Mouse (Mus musculus) limb, embryonic 12.5 days (tissue): ENCODE results near the gene Cluap1. TPM values are rescaled to one million over a fixed set of nuclear protein-coding genes. Genes with fewer than 3 reads are reported as not detected.
A peak's percentile ranks its signal among the peaks of the same experiment; 100 is the strongest.

Experiments
- ATAC-seq: fragments of 200-750 bp; cut with Nextera tagmentation; 2 replicates; pipeline ENCODE4 v1.8.0; 2017; ENCODE audit warnings: low read depth, moderate TSS enrichment; ENCODE audit not compliant: insufficient number of reproducible peaks, insufficient read depth, low FRiP score, low TSS enrichment
- H3K27ac ChIP-seq: fragments of 300-500 bp; sonication (generic); 2 replicates; pipeline ENCODE4 v1.5.1; 2016; ENCODE audit warnings: mild to moderate bottlenecking, moderate library complexity
- H3K27me3 ChIP-seq: fragments of 300-500 bp; sonication (generic); 2 replicates; pipeline ENCODE4 v1.6.1; 2016; ENCODE audit warnings: mild to moderate bottlenecking, moderate library complexity
- H3K36me3 ChIP-seq: fragments of 300-500 bp; sonication (generic); 2 replicates; pipeline ENCODE4 v1.6.1; 2016; ENCODE audit warnings: mild to moderate bottlenecking, moderate library complexity
- H3K4me1 ChIP-seq: fragments of 300-500 bp; sonication (generic); replicated peaks from 2 replicates; pipeline ENCODE4 v1.6.1; 2016
- H3K4me2 ChIP-seq: fragments of 300-500 bp; sonication (generic); 2 replicates; pipeline ENCODE4 v1.6.1; 2016; ENCODE audit warnings: mild to moderate bottlenecking, moderate library complexity
- H3K4me3 ChIP-seq: fragments of 300-500 bp; sonication (generic); replicated peaks from 2 replicates; pipeline ENCODE4 v1.5.1; 2016; ENCODE audit warnings: mild to moderate bottlenecking
- H3K9ac ChIP-seq: fragments of 300-500 bp; sonication (generic); replicated peaks from 2 replicates; pipeline ENCODE4 v1.6.1; 2016; ENCODE audit warnings: mild to moderate bottlenecking, moderate library complexity
- H3K9me3 ChIP-seq: fragments of 300-500 bp; sonication (generic); 2 replicates; pipeline ENCODE4 v1.6.1; 2016; ENCODE audit warnings: mild to moderate bottlenecking, moderate library complexity
- WGBS: fragments of 180-500 bp; shearing (Covaris S2); methylation state at CpG from one replicate; pipeline ENCODE4 v1.1.7; 2016; 5-methylcytosine and 5-hydroxymethylcytosine counted together
- polyA plus RNA-seq: library from polyadenylated mRNA; unstranded; fragments of >200 nt; fragmentation: Nextera tagmentation; extraction: Ambion mirVana; gene quantifications from 2 replicates; pipeline ENCODE4 v1.2.1, GENCODE M21; 2016

Cluap1 gene
- polyA plus RNA-seq, 1 experiment from 2014 or later, result 25.7 TPM

DNA sequence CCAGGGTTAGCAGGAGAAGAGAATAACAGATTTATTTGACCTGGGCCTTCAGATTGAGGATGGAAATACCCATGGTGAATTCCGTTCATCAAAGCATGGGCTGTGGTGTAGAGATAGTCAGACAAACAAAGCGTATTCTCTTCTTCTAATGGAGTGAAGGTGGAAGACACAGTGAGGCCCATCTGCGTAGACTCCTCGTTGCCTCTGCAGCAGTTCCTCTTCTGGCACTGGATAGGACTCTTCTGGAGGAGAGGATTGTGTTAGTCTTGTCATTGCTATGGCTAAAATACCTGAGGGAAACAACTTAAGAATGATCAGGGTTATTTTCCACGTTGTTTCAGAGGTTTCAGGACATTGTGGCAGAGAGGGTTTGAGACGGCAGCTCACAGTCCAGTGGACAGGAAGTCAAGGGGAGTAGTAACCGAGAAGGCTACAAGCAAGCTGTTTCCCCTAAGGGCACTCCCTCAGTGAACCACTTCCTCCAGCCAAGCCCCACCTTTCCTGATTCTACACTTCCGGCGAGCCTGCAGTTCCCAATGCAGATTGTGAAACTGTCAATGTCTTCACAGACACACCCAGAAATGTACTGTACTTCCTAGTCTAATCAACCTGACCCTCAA lies 13.3 kb upstream of the Cluap1 start:
- Histone ChIP-seq H3K4me2 (no peak overlapping the region), H3K9me3 (no peaks in the 10 kb centered on the region), H3K4me1 (no peaks in the 10 kb centered on the region), H3K36me3 (peaks cover 43% of the 10 kb centered on the region), H3K9ac (no peak overlapping the region), H3K4me3 (no peak overlapping the region), H3K27me3 (no peaks in the 10 kb centered on the region), H3K27ac (no peak overlapping the region)
- 78% methylated on average over 9 of the region's 9 CpGs for WGBS
- ATAC-seq, result no peak

DNA sequence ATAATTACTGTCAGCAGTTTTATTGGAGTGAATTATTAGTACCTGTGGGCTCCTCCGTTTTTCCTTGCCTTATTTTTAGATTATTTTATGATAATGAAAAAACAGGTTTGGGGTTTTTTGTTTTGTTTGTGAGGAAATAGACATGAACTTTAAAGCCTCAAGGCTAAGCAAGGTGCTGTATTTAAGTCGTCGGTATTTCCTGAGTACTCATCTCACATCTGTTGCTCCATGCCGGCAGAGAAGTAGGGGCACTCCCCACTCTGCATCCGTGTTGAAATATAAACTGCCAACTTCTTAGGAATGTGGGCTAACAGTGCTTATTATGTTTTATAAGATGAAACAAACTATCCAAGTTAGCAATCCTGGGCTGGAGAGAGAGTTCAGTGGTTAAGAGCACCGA lies 12.6 kb upstream of the Cluap1 start:
- Histone ChIP-seq H3K4me3 (no peak overlapping the region), H3K36me3 (peaks cover 50% of the 10 kb centered on the region), H3K9ac (no peak overlapping the region), H3K4me1 (no peaks in the 10 kb centered on the region), H3K27ac (no peak overlapping the region), H3K9me3 (no peaks in the 10 kb centered on the region), H3K4me2 (no peak overlapping the region), H3K27me3 (no peaks in the 10 kb centered on the region)
- 80% methylated on average over 6 of the region's 6 CpGs for WGBS
- no peak for ATAC-seq

DNA sequence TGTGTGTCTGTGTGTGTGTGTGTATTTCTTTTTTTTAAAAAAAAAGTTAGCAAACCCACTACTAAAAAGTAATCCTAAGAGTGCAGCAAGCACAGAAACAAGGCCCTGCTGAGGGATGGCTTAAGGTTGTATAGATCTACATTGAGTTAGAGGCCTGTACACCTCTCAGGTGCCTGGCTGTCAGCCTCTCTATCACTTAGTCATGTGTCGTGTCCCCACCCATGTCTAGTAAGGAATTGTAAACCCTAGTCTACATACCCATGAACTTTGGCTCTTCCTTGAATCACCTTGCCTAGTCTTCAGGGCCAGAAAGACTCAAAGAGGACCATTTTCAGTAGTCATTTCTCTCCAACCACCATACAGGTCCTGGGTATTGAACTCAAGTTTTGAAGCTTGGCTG lies 12.0 kb upstream of the Cluap1 start:
- Histone ChIP-seq H3K9me3 (no peaks in the 10 kb centered on the region), H3K4me3 (no peak overlapping the region), H3K27me3 (no peaks in the 10 kb centered on the region), H3K4me2 (no peak overlapping the region), H3K27ac (no peak overlapping the region), H3K4me1 (no peaks in the 10 kb centered on the region), H3K36me3 (peaks cover 55% of the 10 kb centered on the region), H3K9ac (no peak overlapping the region)
- no peak for ATAC-seq
- 94% methylated on average over 1 of the region's 1 CpGs for WGBS

GRCm38 (mm10) chr16:3907471-3907870 lies 1.1 kb upstream of the Cluap1 start:
- no peak for ATAC-seq
- Histone ChIP-seq H3K4me3 (no peak overlapping the region), H3K4me2 (no peak overlapping the region; the same call in 1 of the 2 replicates), H3K27ac (no peak overlapping the region), H3K4me1 (peaks cover 9% of the 10 kb centered on the region), H3K36me3 (peaks cover 46% of the 10 kb centered on the region), H3K9ac (no peak overlapping the region), H3K27me3 (no peaks in the 10 kb centered on the region), H3K9me3 (no peaks in the 10 kb centered on the region)
- 79% methylated on average over 2 of the region's 2 CpGs for WGBS

GRCm38 (mm10) chr16:3909118-3909517 lies 517 bp downstream of the Cluap1 start:
- H3K36me3 ChIP-seq, result peaks cover 46% of the 10 kb centered on the region

GRCm38 (mm10) chr16:3920756-3921155 lies 12.2 kb downstream of the Cluap1 start:
- Histone ChIP-seq H3K4me3 (no peak overlapping the region), H3K9ac (no peak overlapping the region), H3K27me3 (no peaks in the 10 kb centered on the region), H3K9me3 (no peaks in the 10 kb centered on the region), H3K36me3 (peaks cover 65% of the 10 kb centered on the region), H3K4me1 (no peaks in the 10 kb centered on the region), H3K4me2 (no peak overlapping the region), H3K27ac (no peak overlapping the region)
- ATAC-seq, result no peak
- WGBS, result 92% methylated on average over 2 of the region's 2 CpGs

More at GRCm38 (mm10) chr16:3909118-3909517, 517 bp downstream of the Cluap1 start:
- H3K9me3 ChIP-seq, result no peaks in the 10 kb centered on the region
- peak overlapping the region; percentile 62; the same call in 1 of the 2 replicates for H3K27ac ChIP-seq
- no peaks in the 10 kb centered on the region for H3K27me3 ChIP-seq
- WGBS, result 10% methylated on average over 20 of the region's 20 CpGs
- H3K4me2 ChIP-seq, result peak overlapping the region; percentile 70
- H3K4me1 ChIP-seq, result peaks cover 9% of the 10 kb centered on the region
- H3K4me3 ChIP-seq, result peak overlapping the region; percentile 62
- peak overlapping the region; percentile 70 for H3K9ac ChIP-seq
- no peak for ATAC-seq

GRCm38 (mm10) chr16:3923515-3923914 lies 14.9 kb downstream of the Cluap1 start:
- Histone ChIP-seq H3K4me3 (no peak overlapping the region), H3K36me3 (peaks cover 66% of the 10 kb centered on the region), H3K9ac (no peak overlapping the region), H3K27ac (peak overlapping the region; percentile 73), H3K9me3 (no peaks in the 10 kb centered on the region), H3K4me2 (no peak overlapping the region), H3K4me1 (no peaks in the 10 kb centered on the region), H3K27me3 (no peaks in the 10 kb centered on the region)
- 80% methylated on average over 3 of the region's 3 CpGs for WGBS
- no peak for ATAC-seq

GRCm38 (mm10) chr16:3923966-3924365 lies 15.4 kb downstream of the Cluap1 start:
- Histone ChIP-seq H3K9ac (no peak overlapping the region), H3K27me3 (no peaks in the 10 kb centered on the region), H3K4me1 (no peaks in the 10 kb centered on the region), H3K27ac (peak overlapping the region; percentile 79), H3K36me3 (peaks cover 68% of the 10 kb centered on the region), H3K4me3 (no peak overlapping the region), H3K4me2 (no peak overlapping the region), H3K9me3 (no peaks in the 10 kb centered on the region)
- peak; percentile 73; the same call in 1 of the 2 replicates for ATAC-seq
- WGBS, result 24% methylated on average over 4 of the region's 4 CpGs

DNA sequence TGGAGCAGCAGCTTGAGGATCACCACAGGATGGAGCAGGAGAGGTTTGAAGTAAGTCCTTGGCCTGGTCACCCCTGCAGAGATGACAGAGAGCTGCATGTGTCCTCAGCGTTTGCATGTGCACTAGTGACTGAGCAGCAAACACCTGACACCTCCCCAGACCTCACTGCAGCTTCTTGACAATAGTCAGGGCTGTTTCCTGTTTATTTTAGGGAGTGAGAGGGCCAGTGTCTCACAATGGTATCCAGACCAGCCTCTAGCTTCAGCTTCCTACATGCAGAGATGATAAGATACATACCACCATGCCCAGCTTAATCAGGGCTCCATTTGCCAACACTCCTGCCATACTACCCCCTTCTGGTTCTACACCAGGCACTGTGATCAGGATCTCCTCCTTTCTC lies 20.0 kb downstream of the Cluap1 start:
- H3K4me3 ChIP-seq, result no peak overlapping the region
- H3K27ac ChIP-seq, result no peak overlapping the region
- ATAC-seq, result no peak
- H3K9ac ChIP-seq, result no peak overlapping the region
- 67% methylated on average over 1 of the region's 1 CpGs for WGBS
- H3K27me3 ChIP-seq, result no peaks in the 10 kb centered on the region
- no peak overlapping the region for H3K4me2 ChIP-seq
- no peaks in the 10 kb centered on the region for H3K9me3 ChIP-seq
- no peaks in the 10 kb centered on the region for H3K4me1 ChIP-seq
- H3K36me3 ChIP-seq, result peaks cover 71% of the 10 kb centered on the region

GRCm38 (mm10) chr16:3929151-3929550 lies 20.6 kb downstream of the Cluap1 start:
- no peaks in the 10 kb centered on the region for H3K9me3 ChIP-seq
- no peak overlapping the region for H3K27ac ChIP-seq
- peaks cover 73% of the 10 kb centered on the region for H3K36me3 ChIP-seq
- no peak overlapping the region for H3K4me2 ChIP-seq
- H3K27me3 ChIP-seq, result no peaks in the 10 kb centered on the region
- WGBS, result 86% methylated on average over 7 of the region's 7 CpGs
- no peak overlapping the region for H3K4me3 ChIP-seq
- no peaks in the 10 kb centered on the region for H3K4me1 ChIP-seq
- no peak for ATAC-seq
- no peak overlapping the region for H3K9ac ChIP-seq

DNA sequence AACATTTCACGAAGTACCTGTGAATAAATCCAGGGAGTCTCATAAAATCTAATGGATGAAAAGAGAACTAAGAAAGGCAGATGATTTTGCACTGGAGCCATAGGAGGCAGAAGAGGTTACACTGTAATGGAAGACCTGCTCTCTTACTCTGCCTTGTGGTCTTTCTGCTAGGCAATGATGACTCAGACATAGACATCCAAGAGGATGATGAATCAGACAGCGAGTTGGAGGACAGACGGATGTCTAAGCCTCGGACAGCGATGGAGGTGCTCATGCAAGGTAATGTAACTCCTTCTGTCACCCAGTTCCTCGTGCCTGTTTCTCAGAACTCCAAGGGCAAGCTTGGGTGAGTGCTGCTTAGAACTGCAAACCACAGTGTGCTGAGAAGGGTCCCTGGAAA lies 24.9 kb downstream of the Cluap1 start:
- Histone ChIP-seq H3K27ac (no peak overlapping the region), H3K36me3 (peaks cover 80% of the 10 kb centered on the region), H3K4me1 (no peaks in the 10 kb centered on the region), H3K27me3 (no peaks in the 10 kb centered on the region), H3K4me2 (no peak overlapping the region), H3K9ac (no peak overlapping the region), H3K4me3 (no peak overlapping the region), H3K9me3 (no peaks in the 10 kb centered on the region)
- ATAC-seq, result no peak
- WGBS, result 89% methylated on average over 6 of the region's 6 CpGs

DNA sequence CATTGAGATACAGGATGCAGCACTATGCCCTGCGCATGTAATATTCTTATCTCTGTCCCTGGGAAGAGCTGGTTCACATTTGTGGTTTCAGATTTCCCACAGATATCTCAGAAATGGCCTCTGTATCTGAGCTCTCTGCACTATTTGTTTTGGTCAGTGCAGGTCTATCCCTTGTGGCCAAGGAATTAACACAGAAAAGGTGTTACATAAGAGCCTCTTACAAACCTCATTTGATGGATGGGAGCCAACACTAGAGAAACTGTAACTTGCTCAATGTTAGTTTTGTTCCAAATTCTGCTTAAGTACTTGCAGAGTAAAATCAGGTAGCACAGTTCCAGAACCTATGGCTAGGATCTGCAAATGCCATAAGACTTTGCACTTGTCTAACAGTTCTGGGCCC lies 25.5 kb downstream of the Cluap1 start:
- no peak overlapping the region for H3K4me3 ChIP-seq
- peaks cover 83% of the 10 kb centered on the region for H3K36me3 ChIP-seq
- no peak overlapping the region for H3K27ac ChIP-seq
- no peak overlapping the region for H3K4me2 ChIP-seq
- WGBS, result 94% methylated on average over 1 of the region's 1 CpGs
- no peaks in the 10 kb centered on the region for H3K9me3 ChIP-seq
- H3K9ac ChIP-seq, result no peak overlapping the region
- no peaks in the 10 kb centered on the region for H3K4me1 ChIP-seq
- no peaks in the 10 kb centered on the region for H3K27me3 ChIP-seq
- ATAC-seq, result no peak
